Mouse (Mus musculus) adrenal gland, adult 10 weeks (tissue): ENCODE data around the gene Gm20914. TPM values are rescaled to one million over a fixed set of nuclear protein-coding genes. Genes with fewer than 3 reads are reported as not detected.

Experiments
- polyA plus RNA-seq: library from polyadenylated mRNA; stranded (reverse); fragments of 350-450 nt; fragmentation: Illumina TruSeq; extraction: RNeasy Lipid Tissue Mini Kit (QIAGEN cat#74804); gene quantifications from one replicate; pipeline ENCODE4 v1.2.3, GENCODE M21; 2014; ENCODE audit warnings: low read depth, low replicate concordance

Gm20914 gene
- polyA plus RNA-seq, result not detected

GRCm38 (mm10) chrY:5725678-5726077, at the start of gene Gm20914:
Gene Gm20914, plus strand, starts transcription at chrY:5725978.

Other genes starting within 250 kb of the Gm20914 start
- gene Gm21854, start 69.0 kb upstream of the Gm20914 start, polyA plus RNA-seq, result not detected
- gene Gm28171, start 67.4 kb downstream of the Gm20914 start, polyA plus RNA-seq, result not detected
- not detected for gene Gm21778, start 216.5 kb downstream of the Gm20914 start, polyA plus RNA-seq